ENCODE assay signal across 8 mouse cellular contexts in genomic region chr9:37613911-37614280, GRCm38 (mm10). TPM values are rescaled to one million over a fixed set of nuclear protein-coding genes. Genes with fewer than 3 reads are reported as not detected.
A peak's percentile ranks its signal among the peaks of the same experiment; 100 is the strongest.
DNase-seq lines count a peak whose midpoint lies in the region; ATAC-seq and TF ChIP-seq lines count a peak whose summit lies in the region.

No protein-coding gene starts in this region.

- no peak overlapping the region for H3K9ac ChIP-seq in lung, postnatal 0 days (replicated peaks; ENCODE audit: low read depth)
- no peak overlapping the region; the same call in 1 of the 2 replicates for H3K9ac ChIP-seq in limb, embryonic 11.5 days (ENCODE audit: low read length)

- no peak for ATAC-seq in lung, postnatal 0 days
- ATAC-seq in limb, embryonic 11.5 days (ENCODE audit: insufficient number of reproducible peaks, low FRiP score, low TSS enrichment, low read depth), result peak; percentile 73

- H3K4me2 ChIP-seq in lung, postnatal 0 days (replicated peaks; ENCODE audit: low read depth, low read length), result peak overlapping the region; percentile 83
- H3K4me2 ChIP-seq in limb, embryonic 11.5 days (ENCODE audit: low read depth, severe bottlenecking), result peak overlapping the region; percentile 73

- H3K36me3 ChIP-seq in lung, postnatal 0 days (ENCODE audit: insufficient read depth, low read length), result no peaks in the 10 kb centered on the region
- H3K36me3 ChIP-seq in erythroblast, embryonic 14.5 days (ENCODE audit: control insufficient read depth), result no peaks in the 10 kb centered on the region
- H3K36me3 ChIP-seq in limb, embryonic 11.5 days (ENCODE audit: control insufficient read depth, insufficient read depth, low read length), result no peaks in the 10 kb centered on the region

- TF ChIP-seq POLR2A in olfactory bulb, adult 2 months (IDR thresholded peaks at IDR 0.05; ENCODE audit: insufficient read depth, low read depth, low read length), result no peak

- peak overlapping the region; percentile 9 for H3K27ac ChIP-seq in lung, postnatal 0 days (ENCODE audit: low read length)
- no peak overlapping the region for H3K27ac ChIP-seq in limb, embryonic 11.5 days (replicated peaks; ENCODE audit: low read depth, low read length)
- H3K27ac ChIP-seq in olfactory bulb, adult 2 months (ENCODE audit: insufficient read depth, low read depth, low read length), result peak overlapping the region; percentile 28; the same call in 1 of the 2 replicates

- H3K4me1 ChIP-seq in lung, postnatal 0 days (ENCODE audit: insufficient read depth, low read depth, low read length), result peaks cover 3% of the 10 kb centered on the region; the same call in 1 of the 2 replicates
- H3K4me1 ChIP-seq in erythroblast, embryonic 14.5 days (ENCODE audit: control insufficient read depth), result peaks cover 17% of the 10 kb centered on the region
- no peaks in the 10 kb centered on the region for H3K4me1 ChIP-seq in limb, embryonic 11.5 days (ENCODE audit: control insufficient read depth, insufficient read depth, low read length)
- H3K4me1 ChIP-seq in olfactory bulb, adult 2 months (ENCODE audit: control insufficient read depth, insufficient read depth, low read length), result no peaks in the 10 kb centered on the region

- H3K9me3 ChIP-seq in lung, postnatal 0 days (ENCODE audit: low read length), result no peaks in the 10 kb centered on the region
- no peaks in the 10 kb centered on the region for H3K9me3 ChIP-seq in erythroblast, embryonic 14.5 days (ENCODE audit: control insufficient read depth, low read length)
- no peaks in the 10 kb centered on the region for H3K9me3 ChIP-seq in limb, embryonic 11.5 days (ENCODE audit: control insufficient read depth, low read length)

- H3K27me3 ChIP-seq in lung, postnatal 0 days (replicated peaks; ENCODE audit: insufficient read depth, low read length), result no peaks in the 10 kb centered on the region
- H3K27me3 ChIP-seq in erythroblast, embryonic 14.5 days (ENCODE audit: control insufficient read depth), result no peaks in the 10 kb centered on the region
- no peaks in the 10 kb centered on the region for H3K27me3 ChIP-seq in limb, embryonic 11.5 days (ENCODE audit: control insufficient read depth, insufficient read depth, low read length)

- no peak for DNase-seq in lung, postnatal 0 days (ENCODE audit: low spot score)
- DNase-seq in lung, postnatal 14 days, result no peak
- no peak for DNase-seq in limb, embryonic 11.5 days (ENCODE audit: low spot score)
- no peak for DNase-seq in right cerebral cortex, postnatal 4 days
- no peak for DNase-seq in yolk sac, embryonic 10.5 days (ENCODE audit: low spot score)
- no peak for DNase-seq in retina, embryonic 14.5 days (ENCODE audit: low spot score)

- TF ChIP-seq EP300 in lung, postnatal 0 days (IDR thresholded peaks at IDR 0.05), result no peak

- peak overlapping the region; percentile 69 for H3K4me3 ChIP-seq in lung, postnatal 0 days (ENCODE audit: low read depth, low read length)
- peak overlapping the region; percentile 86 for H3K4me3 ChIP-seq in erythroblast, embryonic 14.5 days (replicated peaks)
- peak overlapping the region; percentile 60 for H3K4me3 ChIP-seq in limb, embryonic 11.5 days (ENCODE audit: low read depth, low read length)
- peak overlapping the region; percentile 76 for H3K4me3 ChIP-seq in olfactory bulb, adult 2 months (ENCODE audit: insufficient read depth, low read depth, low read length)

- WGBS in lung, postnatal 0 days, result 17% methylated on average over 6 of the region's 6 CpGs
- WGBS in limb, embryonic 11.5 days, result 25% methylated on average over 6 of the region's 6 CpGs
- 16% methylated on average over 6 of the region's 6 CpGs for WGBS in olfactory bulb, adult 2 months

- no peak for TF ChIP-seq CTCF in lung, postnatal 0 days (IDR thresholded peaks at IDR 0.05)
- TF ChIP-seq CTCF in olfactory bulb, adult 2 months (IDR thresholded peaks at IDR 0.05; ENCODE audit: insufficient read depth, low read depth, low read length), result no peak

RNA-seq across cellular contexts. Expression of gene Spa17, which starts 0.4 kb away (rescaled TPM):
- polyA plus RNA-seq in lung, postnatal 0 days (2015; fragmentation: Nextera tagmentation; extraction: Ambion mirVana), result 19.2 and 21.6 TPM in 2 replicates
- 0.21 TPM in 1 of 2 replicates, not detected in the other for polyA plus RNA-seq in erythroblast, embryonic 14.5 days (2012)
- polyA plus RNA-seq in limb, embryonic 11.5 days (2014; fragmentation: Nextera tagmentation; extraction: Ambion mirVana), result 5.4 and 7.2 TPM in 2 replicates
- polyA plus RNA-seq in olfactory bulb, adult 2 months (2012; ENCODE audit: insufficient read depth, insufficient read length, low replicate concordance, missing spikeins), result not detected in 2 replicates

RNA-seq across cellular contexts. Expression of gene Tbrg1, which starts 43.2 kb away (rescaled TPM):
- polyA plus RNA-seq in lung, postnatal 0 days (2015; fragmentation: Nextera tagmentation; extraction: Ambion mirVana), result 153 and 163 TPM in 2 replicates
- polyA plus RNA-seq in erythroblast, embryonic 14.5 days (2012), result 3.2 and 3.4 TPM in 2 replicates
- polyA plus RNA-seq in limb, embryonic 11.5 days (2014; fragmentation: Nextera tagmentation; extraction: Ambion mirVana), result 135 and 136 TPM in 2 replicates
- not detected in 2 replicates for polyA plus RNA-seq in olfactory bulb, adult 2 months (2012; ENCODE audit: insufficient read depth, insufficient read length, low replicate concordance, missing spikeins)

RNA-seq across cellular contexts. Expression of gene Panx3, which starts 55.1 kb away (rescaled TPM):
- 0.05 and 0.20 TPM in 2 replicates for polyA plus RNA-seq in lung, postnatal 0 days (2015; fragmentation: Nextera tagmentation; extraction: Ambion mirVana)
- not detected in 2 replicates for polyA plus RNA-seq in erythroblast, embryonic 14.5 days (2012)
- polyA plus RNA-seq in limb, embryonic 11.5 days (2014; fragmentation: Nextera tagmentation; extraction: Ambion mirVana), result not detected in 2 replicates
- polyA plus RNA-seq in olfactory bulb, adult 2 months (2012; ENCODE audit: insufficient read depth, insufficient read length, low replicate concordance, missing spikeins), result not detected in 2 replicates

RNA-seq across cellular contexts. Expression of gene Siae, which starts 58.4 kb away (rescaled TPM):
- 7.7 and 9.9 TPM in 2 replicates for polyA plus RNA-seq in lung, postnatal 0 days (2015; fragmentation: Nextera tagmentation; extraction: Ambion mirVana)
- 0.05 TPM in 1 of 2 replicates, not detected in the other for polyA plus RNA-seq in erythroblast, embryonic 14.5 days (2012)
- 5.0 and 7.2 TPM in 2 replicates for polyA plus RNA-seq in limb, embryonic 11.5 days (2014; fragmentation: Nextera tagmentation; extraction: Ambion mirVana)
- not detected in 2 replicates for polyA plus RNA-seq in olfactory bulb, adult 2 months (2012; ENCODE audit: insufficient read depth, insufficient read length, low replicate concordance, missing spikeins)

Comparison
In these comparisons a context has a peak if more than half of its experiments do, and no peak if none do; other contexts are left out.
1. RNA of gene Tbrg1, which starts 43.2 kb away (polyA plus RNA-seq): 153 to 163 TPM in lung, postnatal 0 days and 135 to 136 TPM in limb, embryonic 11.5 days; 3.2 to 3.4 TPM in erythroblast, embryonic 14.5 days and not detected in olfactory bulb, adult 2 months; every median in the first group is over 10 times any median in the second.
2. Peak in every context shown above with its lines, with median percentiles within 50 percentile points of each other: H3K4me3 ChIP-seq.